Mouse (Mus musculus) liver, embryonic 11.5 days (tissue): ENCODE data around the gene Emsy. TPM values are rescaled to one million over a fixed set of nuclear protein-coding genes. Genes with fewer than 3 reads are reported as not detected.

Experiments used
- ATAC-seq: fragments of 200-750 bp; cut with Nextera tagmentation; replicated peaks from 2 replicates; pipeline ENCODE4 v1.8.0; 2017; ENCODE audit warnings: moderate number of reproducible peaks, mild to moderate bottlenecking, moderate TSS enrichment, moderate library complexity; ENCODE audit not compliant: low FRiP score
- DNase-seq: peaks from one replicate; pipeline ENCODE4 v3.0.0-alpha.2; 2017; ENCODE audit warnings: low spot score
- H3K27ac ChIP-seq: fragments of 300-500 bp; sonication (generic); 2 replicates; pipeline ENCODE4 v1.5.1; 2014; ENCODE audit warnings: mild to moderate bottlenecking, low read depth, low read length, control low read depth
- H3K27me3 ChIP-seq: fragments of 300-500 bp; sonication (generic); replicated peaks from 2 replicates; pipeline ENCODE4 v1.6.1; 2014; ENCODE audit warnings: low read length, mixed read lengths; ENCODE audit not compliant: control insufficient read depth, insufficient read depth
- H3K36me3 ChIP-seq: fragments of 300-500 bp; sonication (generic); 2 replicates; pipeline ENCODE4 v1.6.1; 2014; ENCODE audit warnings: mild to moderate bottlenecking, low read length, moderate library complexity, mixed read lengths; ENCODE audit not compliant: control insufficient read depth, insufficient read depth
- H3K4me1 ChIP-seq: fragments of 300-500 bp; sonication (generic); replicated peaks from 2 replicates; pipeline ENCODE4 v1.6.1; 2014; ENCODE audit warnings: low read length, mixed read lengths; ENCODE audit not compliant: control insufficient read depth, insufficient read depth
- H3K4me2 ChIP-seq: fragments of 300-500 bp; sonication (generic); 2 replicates; pipeline ENCODE4 v1.6.1; 2014; ENCODE audit warnings: mild to moderate bottlenecking, control low read depth, moderate library complexity
- H3K4me3 ChIP-seq: fragments of 300-500 bp; sonication (generic); 2 replicates; pipeline ENCODE4 v1.5.1; 2014; ENCODE audit warnings: low read depth, low read length, control low read depth
- H3K9ac ChIP-seq: fragments of 300-500 bp; sonication (generic); 2 replicates; pipeline ENCODE4 v1.6.1; 2014; ENCODE audit warnings: low read depth, low read length, control low read depth
- H3K9me3 ChIP-seq: fragments of 300-500 bp; sonication (generic); 2 replicates; pipeline ENCODE4 v1.6.1; 2016; ENCODE audit warnings: low read length, inconsistent platforms, mixed read lengths; ENCODE audit not compliant: control insufficient read depth
- WGBS: fragments of 180-500 bp; shearing (Covaris S2); extraction: QIAGEN DNeasy Blood & Tissue Kit; methylation state at CpG from one replicate; pipeline ENCODE4 v1.1.7; 2014; 5-methylcytosine and 5-hydroxymethylcytosine counted together
- polyA plus RNA-seq: library from polyadenylated mRNA; unstranded; fragments of >200 nt; fragmentation: Nextera tagmentation; extraction: Ambion mirVana; gene quantifications from 2 replicates; pipeline ENCODE4 v1.2.1, GENCODE M21; 2014

Emsy gene
- polyA plus RNA-seq, 1 experiment from 2014 or later: 27.8 TPM

DNA sequence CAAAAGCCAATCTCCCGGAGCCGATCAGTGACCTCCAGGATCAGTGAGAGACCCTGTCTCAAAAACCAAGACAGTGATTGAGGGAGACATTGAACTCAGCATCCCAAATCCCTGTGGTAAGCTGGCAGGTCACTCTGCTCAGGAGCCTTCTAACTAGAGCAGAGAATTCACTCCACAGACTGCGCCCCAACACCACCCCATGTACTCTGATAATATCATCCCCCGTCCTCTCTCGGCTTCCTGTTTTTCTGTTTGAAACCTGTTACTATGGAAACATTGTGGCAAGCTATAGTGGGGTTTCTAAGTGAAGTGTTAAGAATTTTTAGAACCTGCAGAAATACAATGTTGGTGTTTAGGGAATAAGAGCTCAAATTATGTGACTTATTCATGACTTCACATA lies 37.5 kb upstream of the Emsy start:
- 54% methylated on average over 5 of the region's 5 CpGs for WGBS
- Histone ChIP-seq H3K4me1 (peaks cover 8% of the 10 kb centered on the region), H3K27ac (no peak overlapping the region), H3K36me3 (no peaks in the 10 kb centered on the region), H3K4me2 (no peak overlapping the region), H3K9ac (no peak overlapping the region), H3K9me3 (no peaks in the 10 kb centered on the region), H3K27me3 (no peaks in the 10 kb centered on the region), H3K4me3 (no peak overlapping the region)
- DNase-seq (no peak), ATAC-seq (no peak)

- 43% methylated on average over 24 of the region's 24 CpGs for WGBS
- DNase-seq: no peak
- no peak overlapping the region for H3K4me3 ChIP-seq
- H3K36me3 ChIP-seq: no peaks in the 10 kb centered on the region
- H3K27me3 ChIP-seq: no peaks in the 10 kb centered on the region
- no peaks in the 10 kb centered on the region for H3K9me3 ChIP-seq
- H3K4me2 ChIP-seq: no peak overlapping the region; the same call in 1 of the 2 replicates
- no peak for ATAC-seq
- no peak overlapping the region for H3K9ac ChIP-seq
- peaks cover 8% of the 10 kb centered on the region for H3K4me1 ChIP-seq
- H3K27ac ChIP-seq: no peak overlapping the region
Measured at GRCm38 (mm10) chr7:98692761-98693546, 36.4 kb upstream of the Emsy start.

DNA sequence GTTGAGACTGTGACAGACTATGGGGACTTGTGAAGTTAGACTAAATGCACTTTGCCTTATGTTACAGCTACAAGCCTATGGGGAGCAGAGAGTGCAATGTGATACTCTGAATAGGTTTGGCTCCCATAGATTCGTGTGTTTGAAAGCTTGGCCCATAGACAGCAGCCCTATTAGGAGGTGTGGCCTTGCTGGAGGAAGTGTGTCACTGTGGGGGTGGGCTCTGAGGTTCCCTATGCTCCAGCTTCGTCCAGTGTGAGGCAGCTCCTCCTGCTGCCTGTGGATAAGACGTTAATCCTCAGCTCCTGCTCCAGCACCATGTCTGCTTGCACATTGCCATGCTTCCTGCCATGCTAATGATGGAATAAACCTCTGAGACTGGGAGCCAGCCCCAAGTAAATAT lies 34.2 kb upstream of the Emsy start:
- Histone ChIP-seq H3K9ac (no peak overlapping the region), H3K27ac (no peak overlapping the region), H3K36me3 (no peaks in the 10 kb centered on the region), H3K9me3 (no peaks in the 10 kb centered on the region), H3K4me2 (no peak overlapping the region), H3K4me3 (no peak overlapping the region), H3K4me1 (peaks cover 8% of the 10 kb centered on the region), H3K27me3 (no peaks in the 10 kb centered on the region)
- WGBS: 21% methylated on average over 3 of the region's 3 CpGs
- DNase-seq (no peak), ATAC-seq (no peak)

- Histone ChIP-seq H3K27me3 (no peaks in the 10 kb centered on the region), H3K36me3 (no peaks in the 10 kb centered on the region), H3K9ac (no peak overlapping the region), H3K4me2 (no peak overlapping the region), H3K27ac (no peak overlapping the region), H3K4me1 (peaks cover 8% of the 10 kb centered on the region), H3K4me3 (no peak overlapping the region), H3K9me3 (no peaks in the 10 kb centered on the region)
- ATAC-seq (no peak), DNase-seq (no peak)
- 68% methylated on average over 1 of the region's 1 CpGs for WGBS
Measured at GRCm38 (mm10) chr7:98690126-98690525, 33.5 kb upstream of the Emsy start.

DNA sequence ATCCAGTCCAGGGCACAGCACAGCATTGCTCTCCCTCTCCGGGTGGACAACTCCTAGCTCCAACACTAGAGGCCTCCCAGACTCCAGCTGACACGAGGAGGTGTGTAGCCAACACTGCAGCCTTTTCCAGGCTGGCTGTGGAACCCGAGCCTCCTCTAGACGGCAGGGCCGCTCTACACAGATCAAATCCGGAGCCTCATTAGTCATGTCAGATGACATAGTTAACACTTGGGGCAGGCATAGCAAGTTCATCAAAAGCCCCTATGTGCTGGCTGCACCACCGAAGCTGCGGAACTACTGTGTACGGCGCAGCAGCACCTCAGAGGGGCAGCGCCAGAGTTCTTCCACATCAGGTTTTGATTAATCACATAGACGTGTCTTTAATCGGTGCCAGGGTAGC lies 29.3 kb upstream of the Emsy start:
- H3K4me3 ChIP-seq: no peak overlapping the region
- H3K9ac ChIP-seq: no peak overlapping the region

GRCm38 (mm10) chr7:98682821-98683220 lies 26.2 kb upstream of the Emsy start:
- Histone ChIP-seq H3K4me2 (no peak overlapping the region), H3K4me3 (no peak overlapping the region), H3K27me3 (0 out of 2 replicates have a peak, but pooled peaks cover 3% of the 10 kb centered on the region), H3K27ac (no peak overlapping the region), H3K36me3 (no peaks in the 10 kb centered on the region), H3K4me1 (no peaks in the 10 kb centered on the region), H3K9me3 (no peaks in the 10 kb centered on the region), H3K9ac (no peak overlapping the region)
- no peak for ATAC-seq
- WGBS: 85% methylated on average over 10 of the region's 10 CpGs
- no peak for DNase-seq

More for the DNA sequence above, 29.3 kb upstream of the Emsy start:
- Histone ChIP-seq H3K36me3 (no peaks in the 10 kb centered on the region), H3K4me1 (no peaks in the 10 kb centered on the region), H3K4me2 (no peak overlapping the region), H3K27me3 (0 out of 2 replicates have a peak, but pooled peaks cover 3% of the 10 kb centered on the region), H3K27ac (no peak overlapping the region), H3K9me3 (no peaks in the 10 kb centered on the region)
- ATAC-seq (no peak), DNase-seq (no peak)
- 52% methylated on average over 13 of the region's 13 CpGs for WGBS

DNA sequence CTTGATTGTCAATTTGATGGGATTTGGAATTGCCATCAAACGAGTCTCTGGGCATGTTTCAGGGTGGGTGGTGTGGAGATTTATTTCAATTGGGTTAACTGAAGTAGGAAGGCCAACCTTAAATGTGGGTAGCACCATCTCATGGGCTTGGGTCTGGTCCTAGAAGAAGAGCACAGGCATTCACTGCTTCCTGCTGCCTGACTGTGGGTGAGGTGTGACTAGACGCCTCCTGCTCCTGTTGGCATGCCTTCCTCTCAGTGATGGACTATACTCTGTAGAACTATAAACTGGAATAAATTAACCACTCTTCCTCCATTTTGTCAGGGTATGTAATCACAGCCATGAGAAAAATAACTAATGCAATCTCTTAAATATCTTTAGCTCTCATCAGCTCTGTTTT lies 24.1 kb upstream of the Emsy start:
- H3K9me3 ChIP-seq: no peaks in the 10 kb centered on the region
- no peak overlapping the region for H3K4me2 ChIP-seq
- ATAC-seq (no peak), DNase-seq (no peak)
- no peaks in the 10 kb centered on the region for H3K36me3 ChIP-seq
- H3K27me3 ChIP-seq: 0 out of 2 replicates have a peak, but pooled peaks cover 3% of the 10 kb centered on the region
- H3K4me1 ChIP-seq: no peaks in the 10 kb centered on the region
- no peak overlapping the region for H3K9ac ChIP-seq
- no peak overlapping the region for H3K4me3 ChIP-seq
- H3K27ac ChIP-seq: no peak overlapping the region
- 59% methylated on average over 2 of the region's 2 CpGs for WGBS

DNA sequence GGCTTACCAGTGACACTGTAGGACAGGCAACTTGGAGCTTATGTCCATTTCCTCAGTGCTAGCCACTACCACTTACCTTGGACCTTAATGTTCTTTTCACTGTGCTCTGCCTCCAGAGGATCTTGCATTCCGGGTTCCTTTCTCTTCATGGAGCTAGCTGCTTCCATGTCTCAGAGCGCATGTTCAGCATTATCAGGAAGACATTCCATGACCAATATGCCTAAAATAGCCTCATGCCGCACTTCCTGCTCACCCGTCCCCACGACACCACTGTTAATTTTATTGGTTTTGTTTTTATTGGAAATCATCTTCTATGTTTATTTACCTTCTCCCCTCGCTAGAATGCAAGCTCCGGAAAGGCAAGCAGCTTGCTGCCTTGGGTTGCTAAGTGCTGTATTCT lies 21.9 kb upstream of the Emsy start:
- H3K9ac ChIP-seq: no peak overlapping the region
- no peaks in the 10 kb centered on the region for H3K9me3 ChIP-seq
- H3K36me3 ChIP-seq: no peaks in the 10 kb centered on the region
- no peak overlapping the region for H3K27ac ChIP-seq
- WGBS: 68% methylated on average over 7 of the region's 7 CpGs
- no peak overlapping the region for H3K4me2 ChIP-seq
- no peaks in the 10 kb centered on the region for H3K4me1 ChIP-seq
- no peak for DNase-seq
- no peak for ATAC-seq
- no peaks in the 10 kb centered on the region for H3K27me3 ChIP-seq
- no peak overlapping the region for H3K4me3 ChIP-seq

DNA sequence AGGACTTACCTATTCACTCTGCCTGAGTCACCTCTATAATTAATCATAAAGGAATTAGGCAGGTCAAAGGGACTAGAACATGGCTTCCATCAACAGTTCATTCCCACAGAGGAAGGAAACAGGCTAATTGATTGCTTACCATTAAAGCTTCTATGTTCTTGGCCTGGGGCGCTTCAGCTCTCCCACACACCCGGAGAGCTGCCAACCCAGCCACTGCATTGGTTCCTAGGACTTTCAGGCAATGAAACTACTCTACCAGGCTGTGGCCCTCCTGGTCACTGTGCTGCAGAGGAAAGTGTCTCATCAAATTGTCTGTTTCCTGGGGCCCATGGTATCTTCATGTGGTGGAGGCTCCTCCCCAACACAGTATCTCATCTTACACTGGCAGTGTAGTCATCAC lies 20.9 kb upstream of the Emsy start:
- no peak overlapping the region for H3K27ac ChIP-seq
- no peak overlapping the region for H3K9ac ChIP-seq
- no peak for ATAC-seq
- no peaks in the 10 kb centered on the region for H3K9me3 ChIP-seq
- H3K27me3 ChIP-seq: no peaks in the 10 kb centered on the region
- no peak overlapping the region for H3K4me2 ChIP-seq
- H3K36me3 ChIP-seq: no peaks in the 10 kb centered on the region
- no peak overlapping the region for H3K4me3 ChIP-seq
- 81% methylated on average over 2 of the region's 2 CpGs for WGBS
- no peak for DNase-seq
- no peaks in the 10 kb centered on the region for H3K4me1 ChIP-seq
